Mouse (Mus musculus) testis, adult 2 months (tissue): ENCODE measurements around the gene Tnip1.

Source experiments
- CTCF ChIP-seq: fragments of 200-500 bp; IDR thresholded peaks from 2 replicates; pipeline ENCODE4 v1.5.1; 2012; ENCODE audit warnings: low read depth, mild to moderate bottlenecking, inconsistent platforms, low read length, moderate library complexity; ENCODE audit not compliant: control insufficient read depth, insufficient read depth, insufficient replicate concordance
- POLR2A ChIP-seq: fragments of 200-500 bp; IDR thresholded peaks from 2 replicates; pipeline ENCODE4 v1.6.1; 2012; ENCODE audit warnings: low read depth, mild to moderate bottlenecking, inconsistent platforms, low read length, moderate library complexity; ENCODE audit not compliant: control insufficient read depth

GRCm38 (mm10) chr11:54903940-54904706 is 58.6 kb downstream of the Tnip1 start:
- no peak for TF ChIP-seq CTCF
- TF ChIP-seq POLR2A: no peak
